Mouse (Mus musculus) left cerebral cortex, postnatal 10 days (tissue): ENCODE measurements around the gene Cdc14a. TPM values are rescaled to one million over a fixed set of nuclear protein-coding genes. Genes with fewer than 3 reads are reported as not detected.

Experiments used
- DNase-seq, 2 experiments: peaks; one replicate each; pipeline ENCODE4 v3.0.0; 2021 to 2022; ENCODE audit warnings: low spot score in 2 of 2, mixed read lengths in 1 of 2; ENCODE audit errors: extremely low spot score in 1 of 2
- intact Hi-C: fragments of 180-260 bp; cut with DNase I; formaldehyde crosslinking; loops from one replicate; pipeline ENCODE4 v1.15.1; 2025
- total RNA-seq, 2 experiments: library from RNA; stranded (reverse); gene quantifications; 2 replicates each; pipeline ENCODE4 v1.2.3; 2021

Gene Cdc14a
- total RNA-seq, 2 experiments from 2014 or later: 2.2 to 3.2 TPM

DNA sequence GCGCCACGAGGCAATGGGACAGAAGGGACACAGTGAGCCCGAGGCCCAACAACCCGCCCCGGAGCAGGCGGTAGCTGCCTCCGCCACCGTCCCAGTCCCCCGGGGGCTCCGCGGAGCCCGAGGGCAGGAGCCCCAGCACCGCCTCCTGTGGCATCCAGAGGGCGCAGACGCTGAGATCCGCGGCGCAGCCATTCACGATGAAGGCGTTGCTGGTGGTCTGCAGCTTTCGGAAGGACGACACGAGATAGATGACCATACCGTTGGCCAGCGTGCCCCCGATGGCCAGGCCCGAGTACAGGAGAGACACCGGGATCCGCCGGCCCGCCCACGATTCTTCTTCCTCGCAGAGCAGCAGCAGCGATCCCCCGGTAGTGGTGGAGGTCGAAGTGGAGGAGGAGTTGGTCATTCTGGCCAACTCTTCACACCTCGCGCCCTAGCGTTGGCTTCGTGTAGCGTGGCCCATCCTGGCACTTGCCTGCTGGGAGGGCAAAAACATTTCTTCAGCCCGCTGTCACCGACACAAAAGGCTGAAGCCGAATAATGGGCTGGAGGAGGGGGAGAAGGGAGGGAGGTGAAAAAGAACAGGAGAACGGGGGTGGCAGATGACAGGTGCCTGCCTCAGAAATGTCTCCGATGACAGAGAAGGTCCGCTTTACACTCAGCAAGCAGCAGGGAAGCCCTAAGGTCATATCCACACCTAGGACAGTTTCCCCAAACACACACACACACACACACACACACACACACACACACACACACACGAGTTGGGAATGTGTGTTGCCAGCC, 171.4 kb downstream of the Cdc14a start:
- intact Hi-C loops: loop anchor here (1.0 to 5.0 kb wide), 2 partner anchors 75 to 210 kb away; no protein-coding TSS in a partner anchor
- peak; percentile 22 to 60 for DNase-seq

DNA sequence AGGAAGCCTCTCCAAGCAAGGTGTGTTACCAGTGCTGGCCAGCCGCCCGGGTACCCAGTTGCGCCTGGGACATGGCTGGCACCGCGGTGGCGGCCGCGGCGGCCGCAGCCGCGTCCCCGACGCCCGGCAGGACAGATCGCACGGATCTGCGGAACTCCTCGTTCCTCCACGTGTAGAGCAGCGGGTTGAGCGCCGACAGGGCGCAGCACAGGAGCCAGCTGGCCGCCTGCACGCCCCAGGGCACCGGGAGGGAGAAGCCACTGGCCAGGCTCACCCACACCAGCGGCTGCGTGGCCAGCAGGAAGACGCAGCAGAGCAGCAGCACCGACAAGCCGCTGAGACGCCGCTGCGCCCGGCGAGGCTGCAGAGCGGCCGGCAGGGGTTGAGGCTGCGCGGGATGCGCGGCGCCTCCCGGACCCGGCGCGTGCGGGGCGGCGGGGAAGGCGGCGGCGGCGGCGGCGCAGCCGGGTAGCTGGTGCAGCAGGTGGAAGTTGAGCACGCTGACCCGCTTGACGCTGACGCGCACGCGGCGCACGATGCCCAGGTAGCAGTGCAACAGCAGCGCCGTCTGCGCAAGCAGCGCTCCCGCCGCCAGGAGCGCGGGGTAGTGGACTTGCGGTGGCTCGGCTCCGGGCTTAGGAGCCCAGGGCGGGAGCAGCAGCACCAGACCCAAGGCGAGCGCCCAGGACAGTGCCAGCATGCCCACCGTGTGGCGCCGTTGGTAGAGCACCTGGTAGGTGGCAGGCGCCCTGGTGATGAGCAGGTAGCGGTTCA, 172.2 kb downstream of the Cdc14a start:
- intact Hi-C loops: loop anchor here (1.0 to 5.0 kb wide), 2 partner anchors 76 to 209 kb away; no protein-coding TSS in a partner anchor
- DNase-seq: peak in 1 of 2 experiments; percentile 62

DNA sequence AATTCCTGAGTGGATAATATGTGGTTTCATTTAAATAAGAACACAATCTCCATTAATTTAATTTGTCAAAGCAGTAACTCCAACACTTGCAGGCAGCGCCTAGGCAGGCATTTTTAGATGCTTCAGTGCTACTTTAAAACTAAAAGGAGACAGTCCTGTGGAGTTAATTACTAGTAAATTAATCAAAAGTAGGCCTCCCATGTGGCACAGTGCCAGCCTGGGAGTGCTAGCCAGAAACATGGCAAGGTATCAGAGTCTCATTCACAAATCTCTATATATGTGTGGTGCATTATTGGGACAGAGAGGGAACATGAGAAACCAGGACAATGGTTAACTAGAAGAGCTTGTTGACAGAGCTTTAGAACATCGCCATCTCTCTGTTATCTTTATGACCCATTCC, 174.8 kb downstream of the Cdc14a start:
- intact Hi-C loops: no loop called here
- DNase-seq: peak in 1 of 2 experiments; percentile 39

- intact Hi-C loops: no loop called here
- DNase-seq: no peak
Measured at GRCm38 (mm10) chr3:116244476-116244875, 179.4 kb downstream of the Cdc14a start.

GRCm38 (mm10) chr3:116242685-116243084, 181.1 kb downstream of the Cdc14a start:
- DNase-seq: no peak
- intact Hi-C loops: no loop called here

GRCm38 (mm10) chr3:116237527-116237926, 186.3 kb downstream of the Cdc14a start:
- no peak for DNase-seq
- intact Hi-C loops: no loop called here

- intact Hi-C loops: no loop called here
- no peak for DNase-seq
Measured at GRCm38 (mm10) chr3:116236856-116237255, 187.0 kb downstream of the Cdc14a start.

DNA sequence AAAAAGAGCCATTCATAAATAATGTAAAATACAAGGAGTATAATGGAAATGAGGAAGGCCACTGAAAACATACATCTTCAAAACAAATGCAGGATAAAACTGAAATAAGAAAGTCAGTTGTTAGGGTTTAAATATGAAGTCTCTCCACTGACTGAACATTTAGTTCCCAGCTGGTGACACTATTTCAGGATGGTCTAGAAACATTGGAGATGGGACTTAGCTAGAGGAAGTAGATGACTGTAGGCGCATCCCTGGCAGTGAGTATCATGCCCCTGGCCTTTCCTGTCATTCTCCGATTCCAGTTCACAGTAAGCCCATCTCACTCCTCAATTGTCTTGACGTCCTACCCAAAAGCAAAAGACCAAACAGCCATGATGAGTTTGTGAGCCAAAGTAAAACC, 190.3 kb downstream of the Cdc14a start:
- DNase-seq: no peak
- intact Hi-C loops: no loop called here

- intact Hi-C loops: no loop called here
- no peak for DNase-seq
Measured at GRCm38 (mm10) chr3:116232763-116233162, 191.1 kb downstream of the Cdc14a start.

DNA sequence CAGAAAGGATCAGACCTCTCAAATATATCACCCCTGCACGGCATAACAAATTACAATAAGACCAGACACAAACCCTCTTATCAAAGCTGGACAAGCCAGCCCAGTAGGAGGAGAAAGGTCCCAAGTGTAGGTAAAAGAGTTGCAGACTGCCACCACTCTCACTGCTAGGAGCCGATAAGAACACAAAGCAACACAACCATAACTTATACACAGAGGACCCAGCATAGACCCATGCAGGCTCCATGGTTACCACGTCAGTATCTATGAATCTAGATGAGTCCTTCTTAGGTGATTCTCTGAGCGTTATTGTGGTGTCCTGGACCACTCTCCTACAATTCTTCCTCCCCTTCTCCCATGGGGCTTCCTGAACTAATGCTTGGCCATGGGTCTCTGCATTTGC, 194.5 kb downstream of the Cdc14a start:
- intact Hi-C loops: no loop called here
- DNase-seq: no peak

- no peak for DNase-seq
- intact Hi-C loops: no loop called here
Measured at GRCm38 (mm10) chr3:116228360-116229245, 195.2 kb downstream of the Cdc14a start.

- no peak for DNase-seq
- intact Hi-C loops: no loop called here
Measured at GRCm38 (mm10) chr3:116227383-116227782, 196.4 kb downstream of the Cdc14a start.

DNA sequence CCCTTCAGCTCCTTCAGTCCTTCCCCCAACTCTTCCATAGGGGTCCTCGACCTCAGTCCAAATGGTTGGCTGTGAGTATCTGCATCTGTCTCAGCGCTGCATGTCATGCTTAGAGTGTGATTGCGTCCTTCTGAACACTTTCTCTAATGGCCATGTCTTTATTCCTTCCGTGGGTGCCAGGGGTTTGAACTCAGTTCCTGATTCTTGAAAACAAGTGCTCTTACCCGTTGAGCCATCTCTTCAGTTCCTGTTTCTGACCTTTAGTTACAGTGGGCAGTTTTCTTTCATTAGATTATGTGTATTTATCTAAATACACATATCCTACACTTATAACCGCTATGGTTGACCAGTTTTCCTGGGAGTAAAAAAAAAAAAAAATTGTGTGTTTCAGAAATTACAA, 196.9 kb downstream of the Cdc14a start:
- DNase-seq: no peak
- intact Hi-C loops: no loop called here

Other genes starting within 250 kb of the Cdc14a start
- 10 to 100 TPM; 58.0 to 83.2 TPM for gene Gpr88, start 170.5 kb downstream of the Cdc14a start, total RNA-seq
- gene Rtca, start 84.2 kb upstream of the Cdc14a start, total RNA-seq: 10 to 100 TPM; 69.4 to 73.0 TPM
- 10 to 100 TPM; 16.3 to 18.1 TPM for gene Dbt, start 89.0 kb upstream of the Cdc14a start, total RNA-seq
- under 1 TPM; 0.14 to 0.17 TPM for gene Lrrc39, start 138.9 kb upstream of the Cdc14a start, total RNA-seq
- gene Sass6, start 170.9 kb upstream of the Cdc14a start, total RNA-seq: 1 to 10 TPM; 8.9 to 9.9 TPM
- 10 to 100 TPM; 14.6 to 14.9 TPM for gene Trmt13, start 190.6 kb upstream of the Cdc14a start, total RNA-seq
- gene Mfsd14a, start 238.6 kb upstream of the Cdc14a start, total RNA-seq: 10 to 100 TPM; 55.8 to 56.3 TPM